Mouse (Mus musculus): Measurements from ENCODE around the gene Ube2i.
"Not testable (repeated sequence)": the region's sequence is repeated elsewhere in the genome, so short reads cannot be mapped to it uniquely, and the experiment has no call there.

The Ube2i gene

GRCm38 (mm10) chr17:25255110-25255509 is 19.3 kb downstream of the Ube2i start:
- in situ Hi-C loops (cut with MboI, MseI), result no loop called here

GRCm38 (mm10) chr17:25253760-25254159 is 20.7 kb downstream of the Ube2i start:
- in situ Hi-C loops (cut with MboI, MseI), result no loop called here

- in situ Hi-C loops (cut with MboI, MseI), result no loop called here
Measured at GRCm38 (mm10) chr17:25252643-25253042, 21.8 kb downstream of the Ube2i start.

GRCm38 (mm10) chr17:25250181-25250835 is 24.1 kb downstream of the Ube2i start:
- in situ Hi-C loops (cut with MboI, MseI), result no loop called here

DNA sequence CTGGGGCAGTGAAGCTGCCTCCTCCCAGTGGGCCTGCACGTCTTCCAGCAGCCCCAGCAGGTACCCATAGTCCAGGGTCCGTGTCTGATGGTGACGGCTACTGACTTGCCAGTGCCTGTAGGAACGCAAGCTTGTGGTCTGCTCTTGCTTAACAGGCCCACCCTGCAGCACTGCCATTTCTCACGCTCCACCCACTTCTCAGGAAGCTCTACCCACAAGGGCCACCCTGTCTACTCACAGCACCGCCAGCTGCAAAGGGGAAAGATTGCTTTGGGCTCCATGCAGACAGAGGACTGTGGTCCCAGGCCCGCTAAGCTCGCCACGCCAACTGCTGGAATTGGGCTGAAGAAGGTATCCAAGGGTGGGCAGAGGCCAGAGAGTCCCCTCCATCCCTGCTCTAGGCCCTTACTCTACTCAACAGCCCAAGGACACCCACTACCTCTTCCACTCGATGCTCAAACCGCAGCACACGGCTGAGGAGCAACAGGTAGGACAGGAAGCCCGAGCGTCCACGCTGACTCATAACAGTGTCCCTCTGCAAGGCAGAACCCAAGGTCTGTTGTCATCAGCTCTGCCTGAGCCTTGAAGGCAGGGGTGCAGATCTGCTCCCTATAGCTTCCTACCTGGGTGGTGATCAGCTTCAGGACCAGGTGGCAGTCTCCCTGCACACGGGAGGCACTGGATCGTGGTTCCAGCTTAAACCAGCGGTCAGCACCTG is 26.2 kb downstream of the Ube2i start:
- in situ Hi-C loops (cut with MboI, MseI), result no loop called here

- in situ Hi-C loops (cut with MboI, MseI), result no loop called here
Measured at GRCm38 (mm10) chr17:25244239-25244638, 30.2 kb downstream of the Ube2i start.

- in situ Hi-C loops (cut with MboI, MseI), result no loop called here
Measured at GRCm38 (mm10) chr17:25243131-25243780, 31.2 kb downstream of the Ube2i start.

DNA sequence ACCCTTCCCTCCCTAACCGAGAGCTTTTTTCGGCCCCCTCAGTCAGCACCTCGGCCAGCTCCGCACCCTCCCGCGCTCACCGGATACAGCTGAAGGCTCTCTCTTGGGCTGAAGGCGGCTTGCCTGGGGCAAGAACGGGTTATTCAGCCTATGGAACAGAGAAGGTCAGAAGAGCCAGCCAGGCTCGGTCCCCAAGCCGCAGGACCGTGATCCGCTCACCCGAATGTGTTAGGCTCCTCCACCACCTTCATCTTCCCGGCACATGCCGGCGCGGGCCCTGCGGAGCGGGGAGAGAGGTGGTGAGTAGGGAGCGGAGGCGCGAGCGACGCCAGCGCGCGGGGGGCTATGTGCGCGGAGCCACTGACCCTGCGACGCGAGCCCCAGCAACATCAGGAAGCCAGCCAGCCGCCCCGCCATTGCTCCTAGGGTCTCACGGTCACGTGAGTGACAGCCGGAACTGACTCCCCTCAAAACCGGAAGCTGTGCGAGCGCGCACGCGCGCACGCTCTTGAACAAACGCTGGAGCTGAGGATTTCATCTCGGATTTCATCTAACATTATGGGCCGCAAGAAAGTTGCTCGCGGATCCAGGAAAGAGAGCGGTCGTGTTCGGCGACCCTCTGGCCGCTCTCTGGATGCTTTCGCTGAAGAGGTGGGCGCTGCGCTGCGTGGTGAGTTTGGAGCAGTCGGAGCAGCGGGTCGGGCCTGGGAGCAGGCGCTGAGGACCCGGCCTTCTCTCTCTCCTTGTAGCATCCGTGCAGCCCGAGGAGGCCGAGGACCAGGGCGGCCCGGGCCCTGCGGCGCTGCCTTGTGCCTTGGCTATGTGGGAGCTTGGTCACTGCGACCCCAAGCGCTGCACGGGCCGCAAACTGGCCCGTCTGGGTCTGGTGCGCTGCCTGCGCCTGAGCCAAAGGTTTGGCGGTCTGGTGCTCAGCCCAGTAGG is 34.5 kb downstream of the Ube2i start, which contains the start of the genes Gnptg and Tsr3:
Gene Gnptg, minus strand, starts transcription at position 430 of the 942 bp plus-strand sequence.
Gene Tsr3, plus strand, starts transcription at position 476 of the 942 bp plus-strand sequence.
- in situ Hi-C loops (cut with MboI, MseI), result no loop called here

GRCm38 (mm10) chr17:25235635-25236034 is 38.8 kb downstream of the Ube2i start:
- in situ Hi-C loops (cut with MboI, MseI), result no loop called here

DNA sequence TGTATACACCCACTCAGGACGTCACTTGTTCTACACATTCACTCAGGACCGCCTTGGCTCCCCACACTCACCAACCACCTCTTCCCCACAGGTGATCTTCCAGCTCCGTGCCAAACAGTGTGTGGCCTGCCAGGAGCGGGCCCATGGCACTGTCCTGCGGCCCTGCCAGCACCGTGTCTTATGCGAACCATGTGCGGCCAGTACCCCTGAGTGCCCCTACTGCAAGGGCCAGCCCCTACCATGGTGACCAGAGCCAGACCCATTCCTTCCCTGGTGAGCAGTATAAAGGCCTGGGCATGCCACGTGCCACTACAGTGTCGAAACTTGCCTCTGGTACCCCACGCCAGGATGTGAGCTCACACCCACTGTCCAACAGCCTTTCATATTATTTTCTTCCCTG is 42.8 kb downstream of the Ube2i start:
- in situ Hi-C loops (cut with MboI, MseI), result not testable (repeated sequence)

- in situ Hi-C loops (cut with MboI, MseI), result no loop called here
Measured at GRCm38 (mm10) chr17:25230700-25231099, 43.7 kb downstream of the Ube2i start.

DNA sequence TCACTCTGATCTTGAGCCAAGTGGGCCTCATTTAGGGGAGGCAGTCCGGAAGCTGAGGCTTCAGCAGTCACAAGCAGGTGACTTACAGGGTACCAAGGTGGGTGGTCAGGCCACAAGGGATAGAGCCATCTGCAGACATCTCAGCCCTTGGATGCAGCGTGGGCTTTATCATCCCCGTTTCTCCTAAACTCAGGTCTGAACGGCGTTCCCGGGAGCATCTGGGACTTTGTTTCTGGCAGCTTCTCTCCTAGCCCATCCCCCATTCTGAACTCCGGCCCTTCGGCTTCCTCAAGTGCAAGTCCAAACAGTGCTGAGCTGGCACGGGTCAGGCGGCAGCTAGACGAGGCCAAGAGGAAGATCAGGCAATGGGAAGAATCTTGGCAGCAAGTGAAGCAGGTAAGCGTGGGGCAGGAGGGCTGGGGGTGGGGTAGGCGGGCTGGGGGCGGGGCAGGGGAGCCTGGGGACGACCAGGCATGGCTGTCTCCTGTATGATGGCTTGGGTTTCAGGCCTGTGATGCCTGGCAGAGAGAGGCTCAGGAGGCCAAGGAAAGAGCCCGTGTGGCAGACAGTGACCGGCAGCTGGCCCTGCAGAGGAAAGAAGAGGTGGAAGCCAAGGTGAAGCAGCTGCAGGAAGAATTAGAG is 44.3 kb downstream of the Ube2i start:
- in situ Hi-C loops (cut with MboI, MseI), result not testable (repeated sequence)

DNA sequence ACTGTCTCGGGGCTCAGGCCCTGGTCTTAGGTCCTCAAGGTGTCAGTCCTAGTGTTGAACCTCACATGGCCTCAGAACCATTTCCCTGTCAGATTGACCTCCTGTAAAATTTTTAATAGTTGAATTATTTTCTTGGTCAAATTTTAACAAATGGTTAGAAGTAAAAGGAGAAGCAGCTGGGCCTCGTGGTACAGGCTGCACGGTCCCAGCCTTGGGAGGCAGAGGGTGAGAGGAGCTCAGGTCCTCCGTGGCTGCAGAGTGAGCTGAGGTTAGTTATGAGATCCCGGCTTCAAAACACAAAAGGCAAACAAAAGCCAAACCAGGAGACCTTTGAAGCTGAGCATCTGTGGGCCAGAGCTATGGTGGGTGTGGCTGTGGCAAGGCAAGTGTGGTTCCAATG is 46.4 kb downstream of the Ube2i start:
- in situ Hi-C loops (cut with MboI, MseI), result loop anchor here in 1 of 2 experiments (5.0 kb wide), 1 partner anchor 41 kb away; the partner anchor contains the start of gene Unkl

DNA sequence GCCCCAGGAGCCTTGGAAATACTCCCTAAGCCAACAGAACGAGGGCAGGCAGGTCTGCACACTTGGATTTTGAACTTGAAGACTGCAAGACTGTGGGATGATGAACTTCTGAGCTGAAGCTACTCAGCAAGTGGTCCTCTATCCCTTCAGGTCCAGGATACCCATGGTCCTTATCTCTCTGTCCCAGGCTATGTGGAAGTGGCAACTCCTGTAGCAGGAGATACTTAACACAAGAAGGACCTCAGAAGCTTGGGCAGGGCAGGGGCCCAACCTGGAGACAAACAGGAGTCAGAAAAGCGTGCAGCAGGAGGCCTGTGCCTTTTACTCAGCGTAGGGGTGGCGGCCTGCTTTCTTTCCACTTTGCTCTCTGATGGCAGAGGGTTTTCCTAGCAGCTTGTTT is 48.8 kb downstream of the Ube2i start:
- in situ Hi-C loops (cut with MboI, MseI), result loop anchor here in 1 of 2 experiments (5.0 kb wide), 1 partner anchor 38 kb away; the partner anchor contains the start of gene Unkl

DNA sequence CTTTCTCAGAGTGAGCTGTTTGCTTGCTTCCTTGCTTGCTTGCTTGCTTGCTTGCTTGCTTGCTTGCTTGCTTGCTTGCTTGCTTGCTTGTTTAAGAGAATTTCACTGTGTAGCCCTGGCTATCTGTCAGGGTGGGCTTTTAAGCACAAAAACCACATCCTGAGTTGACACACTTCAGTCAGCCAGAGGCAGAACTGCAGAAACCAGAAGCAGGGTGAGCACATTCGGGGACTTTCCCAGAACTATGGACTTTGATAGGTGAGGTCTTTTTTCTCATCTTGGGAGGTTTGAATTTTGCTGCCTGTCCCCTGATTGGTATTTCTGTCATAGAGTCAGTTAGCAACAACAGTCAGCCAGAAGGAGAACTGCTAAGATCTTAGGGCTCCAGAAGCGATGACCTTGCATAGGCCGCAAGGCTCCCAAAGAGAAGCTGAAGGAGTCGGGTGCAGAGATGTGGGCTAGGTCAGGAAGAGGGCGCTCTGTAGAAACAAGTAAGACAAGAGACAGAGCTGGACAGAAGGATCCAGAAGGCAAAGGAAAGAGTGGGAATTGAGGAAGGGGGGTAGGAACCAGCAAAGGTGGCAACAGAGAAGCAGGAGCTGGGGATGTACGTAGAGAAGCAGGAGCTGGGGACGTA is 49.7 kb downstream of the Ube2i start:
- in situ Hi-C loops (cut with MboI, MseI), result loop anchor here in 1 of 2 experiments (5.0 kb wide), 1 partner anchor 37 kb away; the partner anchor contains the start of gene Unkl

DNA sequence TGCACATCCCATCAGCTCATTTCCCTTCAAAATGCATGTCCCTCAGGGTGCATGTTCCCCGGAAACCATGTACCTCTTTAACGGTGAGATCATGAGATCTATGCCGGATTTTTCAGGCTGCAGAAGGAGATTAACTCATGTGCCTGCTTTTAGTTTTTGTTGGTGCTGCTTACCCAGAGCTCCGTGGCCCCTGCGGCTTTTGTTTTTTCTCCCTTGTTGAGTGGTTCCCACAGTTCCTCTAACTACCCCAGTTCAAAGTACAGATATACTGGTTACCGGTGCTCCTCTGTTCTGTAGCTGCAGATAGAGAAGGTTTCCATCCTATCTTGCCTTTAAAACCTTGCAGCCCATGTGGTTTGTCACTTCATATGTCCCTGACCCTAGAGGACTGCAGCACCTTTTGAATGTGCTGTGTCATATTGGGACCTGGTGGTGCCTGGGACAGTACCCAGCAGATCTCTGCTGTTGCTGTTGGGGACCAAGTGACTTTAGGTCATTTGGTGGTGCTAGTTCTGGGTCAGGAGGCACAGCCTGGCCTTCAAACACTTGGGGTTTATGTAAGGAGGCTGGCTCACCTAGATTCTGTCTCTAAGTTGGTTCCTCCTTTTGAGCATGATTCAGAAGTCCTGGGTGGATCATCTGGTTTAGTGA is 51.3 kb downstream of the Ube2i start:
- in situ Hi-C loops (cut with MboI, MseI), result no loop called here

DNA sequence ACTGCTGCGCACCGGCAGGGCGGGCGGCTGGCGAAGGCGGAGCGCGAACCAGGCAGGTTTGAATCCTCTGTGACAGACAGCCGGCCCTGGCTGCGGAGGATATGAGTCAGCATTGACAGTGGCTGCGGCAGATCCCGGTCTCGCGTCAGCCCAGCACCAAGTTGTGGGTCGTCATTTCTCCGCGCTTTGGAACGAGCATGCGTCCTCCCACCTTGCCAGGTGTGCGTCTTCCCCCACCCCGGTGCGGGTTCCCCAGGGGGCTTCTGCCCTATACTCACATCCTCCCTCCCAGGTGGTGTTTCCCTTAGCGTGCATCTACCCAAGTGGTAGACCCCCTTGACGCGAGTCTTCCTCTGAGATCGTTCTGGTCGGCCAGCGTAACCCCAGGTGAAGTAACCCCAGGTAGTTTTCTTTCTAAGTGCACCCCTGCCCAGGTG is 51.9 kb downstream of the Ube2i start:
- in situ Hi-C loops (cut with MboI, MseI), result not testable (repeated sequence)

DNA sequence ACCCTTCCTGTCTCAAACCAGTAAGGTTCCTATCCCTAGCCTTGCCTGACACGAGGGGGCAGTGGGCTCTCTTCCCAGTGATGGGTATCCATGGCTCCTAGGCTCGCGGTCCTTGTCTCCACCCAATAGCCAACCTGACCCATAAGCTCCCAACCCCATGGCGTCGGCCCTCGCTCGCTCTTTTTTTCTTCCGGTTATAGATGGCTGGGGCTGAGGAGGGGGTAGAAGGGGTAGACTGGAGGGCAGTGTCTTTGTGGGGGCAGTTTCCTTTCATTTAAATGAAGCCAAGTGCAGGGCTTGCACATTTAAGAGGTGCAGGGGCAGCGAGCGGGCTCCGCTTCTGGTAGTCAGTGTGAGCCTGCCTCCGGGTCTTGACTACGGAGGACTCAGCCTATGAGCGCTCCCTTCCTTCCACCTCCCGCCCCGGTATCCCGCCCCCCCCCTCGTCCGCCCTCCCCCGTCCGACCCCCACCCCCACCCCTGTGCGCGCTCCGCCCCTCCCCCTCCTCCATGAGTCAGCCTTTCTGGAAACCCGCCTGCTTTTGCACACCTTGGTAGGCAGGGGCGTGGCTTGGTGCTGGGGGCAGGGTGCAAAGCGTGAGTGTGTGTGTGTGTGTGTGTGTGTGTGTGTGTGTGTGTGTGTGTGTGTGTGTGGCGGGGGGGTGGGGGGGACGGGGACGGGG is 52.5 kb downstream of the Ube2i start:
- in situ Hi-C loops (cut with MboI, MseI), result no loop called here

DNA sequence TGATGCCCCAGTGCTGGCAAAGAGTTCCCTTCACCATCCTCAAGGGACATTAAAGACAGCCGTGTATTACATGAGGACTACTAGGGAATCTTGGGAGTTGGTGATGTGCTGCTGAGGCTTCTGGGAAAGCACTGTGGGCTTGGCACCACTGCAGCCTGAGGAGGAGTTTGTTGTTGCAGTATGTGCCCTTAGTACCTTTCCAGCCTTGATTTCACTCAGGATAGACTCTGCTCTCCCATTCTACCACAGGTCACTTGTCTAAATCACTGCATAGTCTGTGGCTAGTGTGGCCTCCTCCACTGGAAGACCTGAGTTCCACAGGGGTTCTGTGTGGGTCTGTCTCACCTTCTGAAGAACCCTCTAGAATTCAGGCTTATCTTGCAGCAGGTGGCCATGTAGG is 53.7 kb downstream of the Ube2i start:
- in situ Hi-C loops (cut with MboI, MseI), result no loop called here
